Mouse (Mus musculus) hindbrain, embryonic 10.5 days (tissue): ENCODE measurements around the gene Cldn34b2. TPM values are rescaled to one million over a fixed set of nuclear protein-coding genes. Genes with fewer than 3 reads are reported as not detected.
"Not testable (repeated sequence)": the region's sequence is repeated elsewhere in the genome, so short reads cannot be mapped to it uniquely, and the experiment has no call there.

ENCODE experiments used
- DNase-seq: peaks from one replicate; pipeline ENCODE4 v3.0.0-alpha.2; 2017; ENCODE audit warnings: low spot score
- H3K27ac ChIP-seq: fragments of 300-500 bp; sonication (generic); 2 replicates; pipeline ENCODE4 v1.5.1; 2016; ENCODE audit warnings: mild to moderate bottlenecking, moderate library complexity
- H3K27me3 ChIP-seq: fragments of 300-500 bp; sonication (generic); 2 replicates; pipeline ENCODE4 v1.6.1; 2016; ENCODE audit warnings: mild to moderate bottlenecking; ENCODE audit not compliant: poor library complexity, insufficient read depth, severe bottlenecking
- H3K36me3 ChIP-seq: fragments of 300-500 bp; sonication (generic); 2 replicates; pipeline ENCODE4 v1.6.1; 2016; ENCODE audit warnings: mild to moderate bottlenecking, moderate library complexity
- H3K4me1 ChIP-seq: fragments of 300-500 bp; sonication (generic); replicated peaks from 2 replicates; pipeline ENCODE4 v1.6.1; 2016; ENCODE audit warnings: mild to moderate bottlenecking
- H3K4me3 ChIP-seq: fragments of 300-500 bp; sonication (generic); 2 replicates; pipeline ENCODE4 v1.5.1; 2016; ENCODE audit warnings: mild to moderate bottlenecking, moderate library complexity
- H3K9me3 ChIP-seq: fragments of 300-500 bp; sonication (generic); 2 replicates; pipeline ENCODE4 v1.6.1; 2016; ENCODE audit warnings: mild to moderate bottlenecking, moderate library complexity
- WGBS: fragments of 180-500 bp; shearing (Covaris S2); methylation state at CpG from one replicate; pipeline ENCODE4 v1.1.7; 2016; 5-methylcytosine and 5-hydroxymethylcytosine counted together
- polyA plus RNA-seq: library from polyadenylated mRNA; unstranded; fragments of >200 nt; fragmentation: Nextera tagmentation; extraction: Ambion mirVana; gene quantifications from 2 replicates; pipeline ENCODE4 v1.2.1, GENCODE M21; 2016

The Cldn34b2 gene
- not detected in 2 replicates for polyA plus RNA-seq

GRCm38 (mm10) chrX:155128312-155128711 lies at the start of gene Cldn34b2:
Gene Cldn34b2, minus strand, starts transcription at chrX:155128412.
- 69% methylated on average over 3 of the region's 3 CpGs for WGBS

DNA sequence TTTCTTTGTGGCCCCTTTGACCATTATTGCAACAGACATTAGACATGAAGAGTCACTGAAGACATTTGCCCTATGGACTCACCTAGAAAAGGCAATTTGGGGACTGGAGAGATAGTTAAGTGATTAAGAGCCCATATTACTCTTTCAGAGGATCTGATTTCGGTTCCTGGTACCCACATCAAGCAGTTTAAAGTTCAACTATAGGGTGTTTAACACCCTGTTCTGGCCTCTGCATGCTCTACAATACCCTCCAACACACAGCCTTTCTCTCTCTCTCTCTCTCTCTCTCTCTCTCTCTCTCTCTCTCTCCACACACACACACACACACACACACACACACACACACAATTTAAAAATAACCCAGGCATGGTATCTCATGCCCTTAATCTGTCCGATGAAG lies 49.4 kb upstream of the Cldn34b2 start:
- no peak overlapping the region for H3K27ac ChIP-seq
- H3K4me1 ChIP-seq: no peaks in the 10 kb centered on the region
- H3K27me3 ChIP-seq: no peaks in the 10 kb centered on the region
- no peaks in the 10 kb centered on the region for H3K36me3 ChIP-seq
- DNase-seq: no peak
- no peak overlapping the region for H3K4me3 ChIP-seq
- 88% methylated on average over 2 of the region's 2 CpGs for WGBS
- no peaks in the 10 kb centered on the region for H3K9me3 ChIP-seq

More at GRCm38 (mm10) chrX:155128312-155128711, at the start of gene Cldn34b2:
- not testable (repeated sequence) for H3K27ac ChIP-seq, H3K9me3 ChIP-seq, H3K4me1 ChIP-seq, H3K27me3 ChIP-seq, DNase-seq, H3K36me3 ChIP-seq, H3K4me3 ChIP-seq

DNA sequence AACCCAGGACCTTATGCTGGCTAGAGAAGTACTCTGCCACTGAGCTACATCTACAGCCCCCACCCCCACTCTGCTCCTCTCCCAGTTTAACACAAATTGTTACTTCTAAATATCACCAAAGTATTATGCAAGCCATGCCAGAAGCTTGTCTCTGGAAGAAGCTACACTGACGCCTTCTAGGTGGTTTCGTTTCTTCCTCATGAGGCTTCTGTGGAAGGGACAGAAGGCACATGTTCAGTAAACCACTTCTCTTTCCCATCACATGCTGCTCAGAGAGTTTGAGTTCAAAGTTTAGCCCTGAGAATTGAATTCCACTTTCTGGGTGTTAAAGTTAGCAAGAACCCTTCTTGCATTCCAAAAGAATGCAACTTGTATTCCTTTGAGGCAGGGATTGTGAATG lies 49.0 kb upstream of the Cldn34b2 start:
- Histone ChIP-seq H3K9me3 (no peaks in the 10 kb centered on the region), H3K4me1 (no peaks in the 10 kb centered on the region), H3K4me3 (no peak overlapping the region), H3K27ac (no peak overlapping the region), H3K36me3 (no peaks in the 10 kb centered on the region), H3K27me3 (no peaks in the 10 kb centered on the region)
- DNase-seq: no peak
- WGBS: 76% methylated on average over 2 of the region's 2 CpGs

GRCm38 (mm10) chrX:155175568-155175967 lies 47.4 kb upstream of the Cldn34b2 start:
- no peak overlapping the region for H3K27ac ChIP-seq
- no peak overlapping the region for H3K4me3 ChIP-seq
- no peaks in the 10 kb centered on the region for H3K4me1 ChIP-seq
- no peaks in the 10 kb centered on the region for H3K27me3 ChIP-seq
- no peak for DNase-seq
- WGBS: 81% methylated on average over 4 of the region's 4 CpGs
- H3K9me3 ChIP-seq: no peaks in the 10 kb centered on the region
- H3K36me3 ChIP-seq: no peaks in the 10 kb centered on the region

DNA sequence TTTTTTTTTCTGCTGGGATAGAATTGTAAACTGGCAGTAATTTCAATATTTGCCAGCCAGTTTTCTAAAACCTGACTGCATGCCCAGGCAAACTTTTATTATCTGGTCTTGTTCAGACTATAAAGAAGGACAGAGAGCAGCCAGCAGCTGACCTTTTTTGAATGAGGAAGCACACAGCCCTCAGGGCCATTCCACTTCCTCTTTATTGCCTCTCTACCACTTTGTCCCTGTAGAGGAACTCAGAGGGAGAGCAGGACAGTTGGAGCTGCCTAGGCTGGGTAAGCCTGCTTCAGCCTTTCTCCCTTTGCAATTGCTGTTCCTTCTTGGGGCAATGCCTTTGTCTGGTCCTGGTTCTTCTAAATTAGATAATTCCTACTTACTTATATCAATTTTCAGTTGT lies 44.1 kb upstream of the Cldn34b2 start:
- no peak for DNase-seq
- Histone ChIP-seq H3K4me1 (no peaks in the 10 kb centered on the region), H3K27ac (no peak overlapping the region), H3K27me3 (no peaks in the 10 kb centered on the region), H3K36me3 (no peaks in the 10 kb centered on the region), H3K4me3 (no peak overlapping the region), H3K9me3 (no peaks in the 10 kb centered on the region)

- H3K4me3 ChIP-seq: no peak overlapping the region
- DNase-seq: no peak
- no peaks in the 10 kb centered on the region for H3K9me3 ChIP-seq
- H3K27ac ChIP-seq: no peak overlapping the region
- 44% methylated on average over 1 of the region's 1 CpGs for WGBS
- no peaks in the 10 kb centered on the region for H3K27me3 ChIP-seq
- no peaks in the 10 kb centered on the region for H3K4me1 ChIP-seq
- no peaks in the 10 kb centered on the region for H3K36me3 ChIP-seq
Observed at GRCm38 (mm10) chrX:155171754-155172153, 43.5 kb upstream of the Cldn34b2 start.

- Histone ChIP-seq H3K27me3 (no peaks in the 10 kb centered on the region), H3K36me3 (no peaks in the 10 kb centered on the region), H3K9me3 (no peaks in the 10 kb centered on the region), H3K27ac (no peak overlapping the region), H3K4me3 (no peak overlapping the region), H3K4me1 (no peaks in the 10 kb centered on the region)
- no peak for DNase-seq
- 93% methylated on average over 8 of the region's 8 CpGs for WGBS
Observed at GRCm38 (mm10) chrX:155169886-155170285, 41.7 kb upstream of the Cldn34b2 start.

DNA sequence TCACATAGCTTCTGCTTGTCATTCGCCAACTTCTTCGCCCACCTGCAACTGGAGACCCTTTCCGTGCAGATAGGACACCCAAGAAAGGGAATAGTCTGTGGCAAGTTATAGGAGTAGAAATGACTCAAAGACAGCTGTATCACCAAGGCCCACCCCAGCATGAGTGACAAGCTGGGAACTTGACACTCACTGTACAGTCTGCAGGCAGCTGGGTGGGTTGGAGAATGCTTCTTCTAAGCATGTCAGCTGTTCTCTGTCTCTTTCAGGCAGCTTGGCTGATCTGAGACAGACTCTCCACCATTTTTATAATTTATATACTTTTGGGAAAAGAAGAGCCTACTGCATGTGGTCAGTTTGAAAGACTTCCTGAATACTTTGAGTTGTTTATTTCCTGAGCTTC lies 39.5 kb upstream of the Cldn34b2 start:
- H3K27me3 ChIP-seq: no peaks in the 10 kb centered on the region
- no peaks in the 10 kb centered on the region for H3K9me3 ChIP-seq
- no peak for DNase-seq
- no peak overlapping the region for H3K4me3 ChIP-seq
- no peaks in the 10 kb centered on the region for H3K4me1 ChIP-seq
- 91% methylated on average over 3 of the region's 3 CpGs for WGBS
- H3K36me3 ChIP-seq: no peaks in the 10 kb centered on the region
- H3K27ac ChIP-seq: no peak overlapping the region

- Histone ChIP-seq H3K9me3 (no peaks in the 10 kb centered on the region), H3K4me1 (no peaks in the 10 kb centered on the region), H3K27me3 (no peaks in the 10 kb centered on the region), H3K36me3 (no peaks in the 10 kb centered on the region), H3K4me3 (no peak overlapping the region), H3K27ac (no peak overlapping the region)
- WGBS: 80% methylated on average over 2 of the region's 2 CpGs
- no peak for DNase-seq
Observed at GRCm38 (mm10) chrX:155166313-155166712, 38.1 kb upstream of the Cldn34b2 start.

- Histone ChIP-seq H3K36me3 (no peaks in the 10 kb centered on the region), H3K4me3 (no peak overlapping the region), H3K27ac (no peak overlapping the region), H3K4me1 (no peaks in the 10 kb centered on the region), H3K9me3 (no peaks in the 10 kb centered on the region), H3K27me3 (no peaks in the 10 kb centered on the region)
- WGBS: 86% methylated on average over 1 of the region's 1 CpGs
- no peak for DNase-seq
Observed at GRCm38 (mm10) chrX:155163553-155163952, 35.3 kb upstream of the Cldn34b2 start.

- H3K27me3 ChIP-seq: no peaks in the 10 kb centered on the region
- H3K4me1 ChIP-seq: no peaks in the 10 kb centered on the region
- H3K36me3 ChIP-seq: no peaks in the 10 kb centered on the region
- no peak overlapping the region for H3K27ac ChIP-seq
- no peak for DNase-seq
- 87% methylated on average over 1 of the region's 1 CpGs for WGBS
- no peaks in the 10 kb centered on the region for H3K9me3 ChIP-seq
- no peak overlapping the region for H3K4me3 ChIP-seq
Observed at GRCm38 (mm10) chrX:155151868-155152267, 23.7 kb upstream of the Cldn34b2 start.

- Histone ChIP-seq H3K36me3 (no peaks in the 10 kb centered on the region), H3K9me3 (no peaks in the 10 kb centered on the region), H3K4me3 (no peak overlapping the region), H3K4me1 (no peaks in the 10 kb centered on the region), H3K27ac (no peak overlapping the region), H3K27me3 (no peaks in the 10 kb centered on the region)
- peak; percentile 8 for DNase-seq
- WGBS: 18% methylated on average over 3 of the region's 3 CpGs
Observed at GRCm38 (mm10) chrX:155144718-155145117, 16.5 kb upstream of the Cldn34b2 start.

DNA sequence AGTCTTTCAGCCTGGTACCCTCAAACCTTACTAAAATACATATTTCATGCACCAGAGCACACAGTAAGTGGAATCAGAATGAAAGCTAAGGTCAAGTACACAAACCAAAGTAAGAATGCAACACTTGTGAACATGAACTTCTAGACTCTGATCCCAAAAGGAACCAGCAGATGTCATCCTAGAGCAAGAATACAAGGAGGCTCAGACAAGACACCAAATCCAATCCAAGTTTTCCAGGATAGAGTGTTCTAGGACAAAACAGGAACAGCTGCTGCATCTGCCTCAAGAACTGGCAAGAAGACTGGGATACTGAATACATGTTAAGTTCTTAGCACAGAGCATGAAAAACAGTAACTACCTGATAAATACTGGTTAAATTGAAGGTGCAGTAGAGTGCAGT lies 30.2 kb downstream of the Cldn34b2 start:
- Histone ChIP-seq H3K4me1 (no peaks in the 10 kb centered on the region), H3K4me3 (no peak overlapping the region), H3K27ac (no peak overlapping the region), H3K9me3 (no peaks in the 10 kb centered on the region), H3K27me3 (no peaks in the 10 kb centered on the region), H3K36me3 (no peaks in the 10 kb centered on the region)
- no peak for DNase-seq

DNA sequence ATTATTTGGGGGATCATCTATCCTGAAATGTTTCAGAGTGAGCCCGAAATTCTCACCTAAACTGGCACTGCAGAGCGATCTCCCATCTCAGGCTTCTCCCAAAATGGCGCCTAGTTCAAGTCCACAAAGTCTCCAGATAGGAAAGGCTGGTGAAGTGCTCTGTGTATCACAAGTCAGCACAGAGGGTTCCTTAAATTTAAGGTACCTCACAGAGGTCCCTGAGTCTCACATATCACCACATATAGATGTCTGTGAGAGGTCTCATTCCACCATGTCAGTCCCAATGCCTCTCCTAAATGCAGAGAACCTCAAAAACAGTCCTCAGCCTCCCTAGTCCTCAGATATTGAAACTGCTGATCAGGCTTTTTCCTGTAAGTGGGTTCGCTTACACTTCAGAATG lies 34.6 kb downstream of the Cldn34b2 start, which contains the start of gene Magea2:
Gene Magea2, minus strand, starts transcription at position 101 of the 400 bp plus-strand sequence.
- not testable (repeated sequence) for H3K4me3 ChIP-seq, H3K9me3 ChIP-seq, H3K27me3 ChIP-seq, H3K27ac ChIP-seq, DNase-seq, H3K36me3 ChIP-seq, H3K4me1 ChIP-seq
- WGBS: 91% methylated on average over 4 of the region's 4 CpGs
